Mouse (Mus musculus): ENCODE data around the gene Spats1. TPM values are rescaled to one million over a fixed set of nuclear protein-coding genes. Genes with fewer than 3 reads are reported as not detected.

Spats1 gene
- polyA plus RNA-seq, 1 experiment from 2014 or later = 0.86 TPM

DNA sequence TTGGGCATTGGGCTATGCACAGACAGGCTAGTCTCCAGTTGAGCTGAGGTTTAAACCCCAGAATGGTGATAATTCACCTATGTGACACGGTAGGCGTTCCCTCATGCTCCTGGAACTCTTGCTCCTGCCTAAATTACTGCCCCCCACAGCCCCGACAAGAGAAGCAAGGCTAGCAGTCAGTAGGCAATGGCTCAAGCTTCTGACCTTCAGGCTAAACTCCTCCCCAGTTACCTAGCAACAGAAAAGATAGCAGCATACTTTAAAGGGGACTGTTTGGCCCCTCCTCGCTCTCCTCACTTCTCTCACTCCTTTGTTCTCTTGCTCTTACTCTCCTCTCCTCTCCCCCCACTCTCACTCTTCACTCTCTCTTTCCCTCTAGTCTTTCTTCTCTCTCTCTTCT lies 25.8 kb upstream of the Spats1 start:
- Histone ChIP-seq H3K27me3 (ENCODE audit: control insufficient read depth, insufficient read depth, low read length) (no peaks in the 10 kb centered on the region), H3K4me1 (ENCODE audit: control insufficient read depth, insufficient read depth, low read length) (peaks cover 6% of the 10 kb centered on the region; the same call in 1 of the 2 replicates), H3K9ac (ENCODE audit: low read depth, low read length) (no peak overlapping the region), H3K9me3 (replicated peaks; ENCODE audit: control insufficient read depth, low read length) (no peaks in the 10 kb centered on the region), H3K36me3 (ENCODE audit: control insufficient read depth, insufficient read depth, low read length) (no peaks in the 10 kb centered on the region), H3K27ac (ENCODE audit: low read depth, low read length) (no peak overlapping the region), H3K4me3 (ENCODE audit: low read depth, low read length) (no peak overlapping the region), H3K4me2 (no peak overlapping the region)
- no peak for ATAC-seq (replicated peaks; ENCODE audit: insufficient number of reproducible peaks, low FRiP score, low TSS enrichment)
- 37% methylated on average over 4 of the region's 4 CpGs for WGBS (ENCODE audit: insufficient replicate concordance)

DNA sequence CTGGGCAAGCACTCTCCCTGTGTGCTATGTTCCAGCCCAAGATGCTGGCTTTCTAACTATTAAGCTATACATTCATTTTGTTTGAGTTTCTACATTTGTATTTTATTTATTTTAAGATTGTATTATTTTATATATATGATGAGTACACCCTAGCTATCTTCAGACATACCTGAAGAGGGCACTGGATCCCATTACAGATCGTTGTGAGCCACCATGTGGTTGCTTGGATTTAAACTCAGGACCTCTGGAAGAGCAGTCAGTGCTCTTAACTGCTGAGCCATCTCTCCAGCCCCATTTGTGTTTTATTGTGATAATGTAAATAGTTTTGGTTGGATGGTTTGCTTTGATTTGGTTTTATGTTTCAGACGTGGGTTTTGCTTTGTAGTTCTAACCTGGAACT lies 24.3 kb upstream of the Spats1 start:
- no peak overlapping the region for H3K9ac ChIP-seq (ENCODE audit: low read depth, low read length)
- no peaks in the 10 kb centered on the region; the same call in 1 of the 2 replicates for H3K27me3 ChIP-seq (ENCODE audit: control insufficient read depth, insufficient read depth, low read length)
- no peak overlapping the region for H3K4me3 ChIP-seq (ENCODE audit: low read depth, low read length)
- 46% methylated on average over 2 of the region's 2 CpGs for WGBS (ENCODE audit: insufficient replicate concordance)
- no peak for ATAC-seq (replicated peaks; ENCODE audit: insufficient number of reproducible peaks, low FRiP score, low TSS enrichment)
- peaks cover 6% of the 10 kb centered on the region; the same call in 1 of the 2 replicates for H3K4me1 ChIP-seq (ENCODE audit: control insufficient read depth, insufficient read depth, low read length)
- H3K36me3 ChIP-seq (ENCODE audit: control insufficient read depth, insufficient read depth, low read length) = no peaks in the 10 kb centered on the region
- H3K4me2 ChIP-seq = no peak overlapping the region
- no peak overlapping the region for H3K27ac ChIP-seq (ENCODE audit: low read depth, low read length)
- H3K9me3 ChIP-seq (replicated peaks; ENCODE audit: control insufficient read depth, low read length) = no peaks in the 10 kb centered on the region

DNA sequence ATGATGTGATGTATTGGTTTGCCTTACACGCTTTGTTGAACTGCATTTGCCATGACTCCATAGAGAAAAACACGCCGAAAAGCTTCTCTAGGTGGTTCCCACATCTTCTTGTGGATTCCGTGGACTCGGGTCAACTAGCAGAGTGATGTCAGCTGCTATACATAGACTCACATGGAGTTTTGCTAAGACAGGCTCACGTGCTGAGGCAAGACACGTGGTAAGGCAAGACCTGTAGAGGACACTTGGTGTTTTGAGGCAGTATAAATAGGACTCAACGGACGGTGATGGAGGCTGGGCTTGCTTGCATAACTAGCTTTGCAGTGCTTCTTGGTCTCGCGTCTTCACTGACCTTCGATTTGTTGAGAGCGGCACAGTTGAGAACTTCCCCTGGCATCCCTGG lies 23.2 kb upstream of the Spats1 start:
- ATAC-seq (replicated peaks; ENCODE audit: insufficient number of reproducible peaks, low FRiP score, low TSS enrichment) = no peak
- H3K4me1 ChIP-seq (ENCODE audit: control insufficient read depth, insufficient read depth, low read length) = peaks cover 6% of the 10 kb centered on the region; the same call in 1 of the 2 replicates
- H3K4me2 ChIP-seq = no peak overlapping the region
- WGBS (ENCODE audit: insufficient replicate concordance) = 73% methylated on average over 13 of the region's 13 CpGs
- H3K4me3 ChIP-seq (ENCODE audit: low read depth, low read length) = no peak overlapping the region
- H3K27ac ChIP-seq (ENCODE audit: low read depth, low read length) = no peak overlapping the region
- H3K27me3 ChIP-seq (ENCODE audit: control insufficient read depth, insufficient read depth, low read length) = no peaks in the 10 kb centered on the region; the same call in 1 of the 2 replicates
- H3K36me3 ChIP-seq (ENCODE audit: control insufficient read depth, insufficient read depth, low read length) = no peaks in the 10 kb centered on the region
- no peak overlapping the region for H3K9ac ChIP-seq (ENCODE audit: low read depth, low read length)
- no peaks in the 10 kb centered on the region for H3K9me3 ChIP-seq (replicated peaks; ENCODE audit: control insufficient read depth, low read length)

DNA sequence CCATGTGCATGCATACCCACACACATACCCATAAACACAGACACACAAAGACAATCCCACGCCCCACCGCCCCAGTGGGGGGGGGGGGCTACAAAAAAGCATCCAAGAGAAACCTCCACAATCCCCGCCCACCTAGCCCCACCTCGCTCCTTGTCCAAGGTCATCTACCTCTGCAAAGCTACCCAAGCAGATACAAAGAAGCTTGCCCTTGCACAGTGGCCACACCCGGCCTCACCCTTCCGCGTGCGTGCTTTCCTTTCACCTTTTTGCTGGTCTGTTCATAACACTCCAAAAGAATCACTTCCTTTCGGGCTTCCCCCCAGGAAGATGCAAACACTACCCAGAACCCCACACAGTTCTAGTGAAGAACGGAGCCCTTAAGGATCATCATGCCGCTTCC lies 20.2 kb upstream of the Spats1 start:
- H3K9ac ChIP-seq (ENCODE audit: low read depth, low read length) = no peak overlapping the region
- no peaks in the 10 kb centered on the region for H3K4me1 ChIP-seq (ENCODE audit: control insufficient read depth, insufficient read depth, low read length)
- no peak overlapping the region for H3K27ac ChIP-seq (ENCODE audit: low read depth, low read length)
- H3K9me3 ChIP-seq (replicated peaks; ENCODE audit: control insufficient read depth, low read length) = no peaks in the 10 kb centered on the region
- H3K4me3 ChIP-seq (ENCODE audit: low read depth, low read length) = no peak overlapping the region
- ATAC-seq (replicated peaks; ENCODE audit: insufficient number of reproducible peaks, low FRiP score, low TSS enrichment) = no peak
- no peaks in the 10 kb centered on the region; the same call in 1 of the 2 replicates for H3K27me3 ChIP-seq (ENCODE audit: control insufficient read depth, insufficient read depth, low read length)
- H3K4me2 ChIP-seq = no peak overlapping the region
- 77% methylated on average over 11 of the region's 11 CpGs for WGBS (ENCODE audit: insufficient replicate concordance)
- H3K36me3 ChIP-seq (ENCODE audit: control insufficient read depth, insufficient read depth, low read length) = no peaks in the 10 kb centered on the region

DNA sequence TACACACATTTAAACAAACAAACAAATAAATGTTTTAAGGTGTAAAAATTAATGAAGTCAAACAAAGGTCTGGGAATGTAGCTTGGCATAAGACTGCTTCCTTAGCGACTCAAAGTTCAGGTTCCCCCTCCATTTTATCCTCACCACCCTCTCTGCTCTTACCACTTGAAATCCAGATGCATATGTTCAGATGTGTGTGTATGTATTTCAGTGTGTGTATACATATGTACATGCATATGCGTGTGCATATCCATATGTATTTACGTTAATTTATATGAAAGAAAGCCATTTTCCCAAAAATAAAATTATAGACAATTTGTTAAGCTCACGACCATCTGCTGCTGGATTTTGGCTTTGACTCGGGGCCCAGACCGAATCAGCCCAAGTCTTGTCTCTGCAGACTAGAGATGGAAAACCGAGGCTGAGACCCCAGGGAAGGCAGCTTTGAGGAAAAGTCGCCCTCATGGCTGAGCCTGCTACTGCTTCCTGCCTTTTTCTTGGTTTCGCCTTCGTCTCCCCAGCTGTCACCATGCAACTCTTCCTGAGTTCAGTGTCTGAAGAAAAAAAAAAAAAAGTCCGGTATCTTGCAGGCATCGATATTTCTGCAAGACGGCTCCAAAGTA lies 15.4 kb upstream of the Spats1 start:
- H3K4me2 ChIP-seq = no peak overlapping the region
- H3K27me3 ChIP-seq (ENCODE audit: control insufficient read depth, insufficient read depth, low read length) = no peaks in the 10 kb centered on the region; the same call in 1 of the 2 replicates
- H3K4me1 ChIP-seq (ENCODE audit: control insufficient read depth, insufficient read depth, low read length) = no peaks in the 10 kb centered on the region
- H3K9me3 ChIP-seq (replicated peaks; ENCODE audit: control insufficient read depth, low read length) = no peaks in the 10 kb centered on the region
- H3K27ac ChIP-seq (ENCODE audit: low read depth, low read length) = no peak overlapping the region
- H3K4me3 ChIP-seq (ENCODE audit: low read depth, low read length) = no peak overlapping the region
- no peak overlapping the region for H3K9ac ChIP-seq (ENCODE audit: low read depth, low read length)
- no peak for ATAC-seq (replicated peaks; ENCODE audit: insufficient number of reproducible peaks, low FRiP score, low TSS enrichment)
- no peaks in the 10 kb centered on the region for H3K36me3 ChIP-seq (ENCODE audit: control insufficient read depth, insufficient read depth, low read length)
- whole genome bisulfite sequencing (ENCODE audit: insufficient replicate concordance) = 68% methylated on average over 13 of the region's 13 CpGs

DNA sequence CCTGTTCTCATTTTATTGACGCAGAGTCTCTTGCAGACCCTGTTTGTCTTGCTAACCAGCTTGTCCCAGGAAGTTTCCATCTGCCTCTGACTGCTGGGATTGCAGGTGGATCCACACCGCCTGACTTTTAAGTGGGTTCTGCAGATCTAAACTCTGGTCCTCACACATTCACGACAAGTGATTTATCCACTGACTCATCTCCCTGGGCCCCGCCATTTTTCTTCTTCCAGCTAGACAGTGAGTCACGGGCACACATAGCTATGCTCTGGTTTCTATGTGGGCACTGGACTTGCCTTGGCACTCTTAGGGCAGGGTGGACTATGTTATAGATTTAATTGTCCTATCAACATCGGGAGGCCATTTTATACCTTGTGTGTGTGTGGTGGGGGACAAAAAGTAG lies 14.5 kb upstream of the Spats1 start:
- no peak overlapping the region for H3K4me3 ChIP-seq (ENCODE audit: low read depth, low read length)

DNA sequence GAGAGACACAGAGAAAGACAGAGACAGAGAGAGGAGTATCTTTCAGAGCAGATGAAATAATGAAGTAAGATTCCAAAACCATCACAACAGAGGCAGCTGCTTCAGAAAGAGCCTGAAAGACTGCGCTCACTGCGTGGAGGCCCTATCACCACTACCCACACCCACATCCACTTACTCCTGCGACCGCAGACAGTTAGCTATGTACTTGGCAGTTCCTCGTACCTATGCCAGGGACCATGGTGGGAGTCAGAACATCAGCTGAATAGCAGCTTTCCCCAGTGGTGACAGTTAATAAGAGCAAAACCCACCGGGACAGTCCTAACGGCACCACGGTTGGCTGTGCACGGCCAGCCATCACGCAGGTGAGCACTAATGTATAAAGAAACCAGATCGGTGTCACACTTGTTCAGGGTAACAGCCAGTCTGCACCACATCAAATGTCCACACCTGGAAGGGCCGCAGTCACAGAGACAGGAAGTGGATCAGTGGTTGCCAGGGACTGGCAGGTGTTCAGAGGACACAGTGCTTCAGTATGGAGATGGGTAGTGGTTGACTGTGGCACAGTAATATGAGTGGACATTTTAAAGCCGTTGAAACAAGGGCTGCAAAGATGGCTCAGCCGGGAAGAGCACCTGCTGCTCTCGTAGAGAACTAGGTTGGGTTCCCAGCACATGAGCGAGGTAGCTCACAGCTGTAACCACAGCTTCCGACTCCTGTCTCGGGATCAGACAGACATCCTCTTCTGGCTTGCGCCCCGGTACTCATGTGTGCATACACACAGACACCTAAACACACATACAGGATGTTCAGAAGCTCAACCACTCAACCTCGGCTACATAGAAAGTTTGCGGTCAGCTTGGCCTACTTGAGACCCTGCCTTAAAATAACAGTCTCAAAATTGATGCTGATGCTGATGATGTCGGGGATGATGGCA lies 13.4 kb upstream of the Spats1 start:
- 81% methylated on average over 23 of the region's 23 CpGs for WGBS (ENCODE audit: insufficient replicate concordance)
- H3K4me3 ChIP-seq (ENCODE audit: low read depth, low read length) = no peak overlapping the region
- H3K36me3 ChIP-seq (ENCODE audit: control insufficient read depth, insufficient read depth, low read length) = no peaks in the 10 kb centered on the region
- no peaks in the 10 kb centered on the region; the same call in 1 of the 2 replicates for H3K27me3 ChIP-seq (ENCODE audit: control insufficient read depth, insufficient read depth, low read length)
- no peak for ATAC-seq (replicated peaks; ENCODE audit: insufficient number of reproducible peaks, low FRiP score, low TSS enrichment)
- H3K4me1 ChIP-seq (ENCODE audit: control insufficient read depth, insufficient read depth, low read length) = no peaks in the 10 kb centered on the region
- no peaks in the 10 kb centered on the region for H3K9me3 ChIP-seq (replicated peaks; ENCODE audit: control insufficient read depth, low read length)
- H3K4me2 ChIP-seq = no peak overlapping the region
- no peak overlapping the region for H3K9ac ChIP-seq (ENCODE audit: low read depth, low read length)
- no peak overlapping the region for H3K27ac ChIP-seq (ENCODE audit: low read depth, low read length)

More for the DNA sequence above, 14.5 kb upstream of the Spats1 start:
- H3K9me3 ChIP-seq (replicated peaks; ENCODE audit: control insufficient read depth, low read length) = no peaks in the 10 kb centered on the region
- H3K9ac ChIP-seq (ENCODE audit: low read depth, low read length) = no peak overlapping the region
- H3K4me2 ChIP-seq = no peak overlapping the region
- no peak for ATAC-seq (replicated peaks; ENCODE audit: insufficient number of reproducible peaks, low FRiP score, low TSS enrichment)
- H3K4me1 ChIP-seq (ENCODE audit: control insufficient read depth, insufficient read depth, low read length) = no peaks in the 10 kb centered on the region
- H3K27me3 ChIP-seq (ENCODE audit: control insufficient read depth, insufficient read depth, low read length) = no peaks in the 10 kb centered on the region; the same call in 1 of the 2 replicates
- no peaks in the 10 kb centered on the region for H3K36me3 ChIP-seq (ENCODE audit: control insufficient read depth, insufficient read depth, low read length)
- 72% methylated on average over 6 of the region's 6 CpGs for WGBS (ENCODE audit: insufficient replicate concordance)
- no peak overlapping the region for H3K27ac ChIP-seq (ENCODE audit: low read depth, low read length)

DNA sequence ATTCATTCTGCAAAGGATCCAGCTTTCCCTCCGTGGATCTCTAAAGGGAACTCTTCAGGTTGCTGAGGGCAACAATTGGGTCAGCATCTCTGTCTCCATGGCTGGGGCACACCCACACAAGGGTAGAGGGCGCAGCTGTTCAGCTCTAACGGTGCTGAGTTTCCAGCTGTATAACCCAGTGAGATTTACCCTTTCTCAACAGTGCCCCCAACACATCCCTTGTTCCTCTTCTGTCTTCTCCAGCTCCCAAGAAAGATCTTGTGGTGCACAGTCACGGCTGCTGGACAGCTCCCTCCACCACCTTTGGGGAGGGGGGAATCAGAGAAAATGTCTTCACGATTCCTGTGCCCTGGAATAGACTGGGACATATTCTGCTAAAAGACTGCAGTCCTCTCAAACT lies 12.0 kb upstream of the Spats1 start:
- Histone ChIP-seq H3K4me1 (ENCODE audit: control insufficient read depth, insufficient read depth, low read length) (no peaks in the 10 kb centered on the region), H3K9ac (ENCODE audit: low read depth, low read length) (no peak overlapping the region), H3K4me3 (ENCODE audit: low read depth, low read length) (no peak overlapping the region), H3K27me3 (ENCODE audit: control insufficient read depth, insufficient read depth, low read length) (no peaks in the 10 kb centered on the region; the same call in 1 of the 2 replicates), H3K9me3 (replicated peaks; ENCODE audit: control insufficient read depth, low read length) (no peaks in the 10 kb centered on the region), H3K36me3 (ENCODE audit: control insufficient read depth, insufficient read depth, low read length) (no peaks in the 10 kb centered on the region), H3K27ac (ENCODE audit: low read depth, low read length) (no peak overlapping the region), H3K4me2 (no peak overlapping the region)
- no peak for ATAC-seq (replicated peaks; ENCODE audit: insufficient number of reproducible peaks, low FRiP score, low TSS enrichment)
- 12% methylated on average over 5 of the region's 5 CpGs for WGBS (ENCODE audit: insufficient replicate concordance)
